Mouse (Mus musculus) heart, embryonic 14.5 days (tissue): ENCODE results near the gene Capn9. TPM values are rescaled to one million over a fixed set of nuclear protein-coding genes. Genes with fewer than 3 reads are reported as not detected.

ENCODE experiments used
- ATAC-seq: fragments of 200-750 bp; cut with Nextera tagmentation; 2 replicates; pipeline ENCODE4 v1.8.0; 2017; ENCODE audit warnings: low read depth, moderate TSS enrichment; ENCODE audit not compliant: insufficient number of reproducible peaks, insufficient read depth, low FRiP score
- H3K27ac ChIP-seq, 2 experiments: fragments of 200-500 bp in 1 of 2; fragments of 300-500 bp in 1 of 2; sonication (generic) in 1 of 2; replicated peaks in 1 of 2; 2 replicates each; pipeline ENCODE4 v1.5.1; 2012 to 2014; ENCODE audit warnings: low read depth in 2 of 2, low read length in 2 of 2, control low read depth in 1 of 2, mild to moderate bottlenecking in 1 of 2, mixed read lengths in 1 of 2; ENCODE audit not compliant: control insufficient read depth in 1 of 2, insufficient read depth in 1 of 2
- H3K27me3 ChIP-seq: fragments of 300-500 bp; sonication (generic); 2 replicates; pipeline ENCODE4 v1.6.1; 2014; ENCODE audit warnings: mild to moderate bottlenecking, low read length, control low read depth; ENCODE audit not compliant: control insufficient read depth, insufficient read depth
- H3K36me3 ChIP-seq: fragments of 300-500 bp; sonication (generic); 2 replicates; pipeline ENCODE4 v1.6.1; 2014; ENCODE audit warnings: mild to moderate bottlenecking, control low read depth, low read length, mixed read lengths; ENCODE audit not compliant: control insufficient read depth, insufficient read depth
- H3K4me1 ChIP-seq, 2 experiments: fragments of 200-500 bp in 1 of 2; fragments of 300-500 bp in 1 of 2; sonication (generic) in 1 of 2; 2 replicates each; pipeline ENCODE4 v1.6.1; 2012 to 2014; ENCODE audit warnings: low read length in 2 of 2, control low read depth in 1 of 2, mixed read lengths in 1 of 2; ENCODE audit not compliant: control insufficient read depth in 2 of 2, insufficient read depth in 2 of 2
- H3K4me2 ChIP-seq: fragments of 300-500 bp; sonication (generic); 2 replicates; pipeline ENCODE4 v1.6.1; 2014; ENCODE audit warnings: mild to moderate bottlenecking, low read length
- H3K4me3 ChIP-seq, 2 experiments: fragments of 200-500 bp in 1 of 2; fragments of 300-500 bp in 1 of 2; sonication (generic) in 1 of 2; 2 replicates each; pipeline ENCODE4 v1.5.1; 2012 to 2014; ENCODE audit warnings: low read length in 2 of 2, mild to moderate bottlenecking in 2 of 2, control low read depth in 1 of 2, low read depth in 1 of 2, moderate library complexity in 1 of 2; ENCODE audit not compliant: control insufficient read depth in 1 of 2, insufficient read depth in 1 of 2
- H3K9ac ChIP-seq: fragments of 300-500 bp; sonication (generic); 2 replicates; pipeline ENCODE4 v1.6.1; 2014; ENCODE audit warnings: mild to moderate bottlenecking, low read length
- H3K9me3 ChIP-seq: fragments of 300-500 bp; sonication (generic); 2 replicates; pipeline ENCODE4 v1.6.1; 2016; ENCODE audit warnings: low read length, control low read depth; ENCODE audit not compliant: control insufficient read depth
- WGBS: fragments of 180-500 bp; shearing (Covaris S2); extraction: QIAGEN DNeasy Blood & Tissue Kit; methylation state at CpG from one replicate; pipeline ENCODE4 v1.1.7; 2014; 5-methylcytosine and 5-hydroxymethylcytosine counted together
- polyA plus RNA-seq: library from polyadenylated mRNA; unstranded; fragments of >200 nt; fragmentation: Nextera tagmentation; extraction: Ambion mirVana; gene quantifications from 2 replicates; pipeline ENCODE4 v1.2.1, GENCODE M21; 2014

The Capn9 gene
- polyA plus RNA-seq: 0.14 and 0.22 TPM in 2 replicates

GRCm38 (mm10) chr8:124575811-124576210 lies at the start of gene Capn9:
Capn9 (plus strand) TSS chr8:124576111.
- 86% methylated on average over 8 of the region's 8 CpGs for WGBS
- ATAC-seq: no peak
- no peaks in the 10 kb centered on the region for H3K36me3 ChIP-seq
- H3K4me2 ChIP-seq: no peak within 1 kb of the TSS
- H3K4me3 ChIP-seq: no peak within 1 kb of the TSS
- H3K27ac ChIP-seq: no peak within 1 kb of the TSS
- no peaks in the 10 kb centered on the region for H3K9me3 ChIP-seq
- H3K27me3 ChIP-seq: no peaks in the 10 kb centered on the region
- H3K9ac ChIP-seq: no peak within 1 kb of the TSS
- H3K4me1 ChIP-seq: peaks cover 11 to 14% of the 10 kb centered on the region in 2 experiments

GRCm38 (mm10) chr8:124526261-124526660 lies 49.6 kb upstream of the Capn9 start:
- H3K4me2 ChIP-seq: no peak overlapping the region

GRCm38 (mm10) chr8:124530076-124530475 lies 45.8 kb upstream of the Capn9 start:
- Histone ChIP-seq H3K9me3 (no peaks in the 10 kb centered on the region), H3K4me2 (no peak overlapping the region), H3K27me3 (no peaks in the 10 kb centered on the region), H3K4me3 (no peak overlapping the region), H3K27ac (no peak overlapping the region), H3K9ac (no peak overlapping the region), H3K4me1 (peaks cover 2 to 5% of the 10 kb centered on the region in 2 experiments; a peak in 1 of 4 replicates), H3K36me3 (peaks cover 92% of the 10 kb centered on the region)
- peak; percentile 42; the same call in 1 of the 2 replicates for ATAC-seq
- WGBS: 72% methylated on average over 14 of the region's 14 CpGs

More at GRCm38 (mm10) chr8:124526261-124526660, 49.6 kb upstream of the Capn9 start:
- peaks cover 65% of the 10 kb centered on the region for H3K36me3 ChIP-seq
- no peak overlapping the region for H3K4me3 ChIP-seq
- H3K4me1 ChIP-seq: peaks cover 5 to 17% of the 10 kb centered on the region in 2 experiments; a peak in 3 of 4 replicates
- no peak overlapping the region for H3K9ac ChIP-seq
- H3K9me3 ChIP-seq: no peaks in the 10 kb centered on the region
- H3K27ac ChIP-seq: no peak overlapping the region
- WGBS: 94% methylated on average over 11 of the region's 11 CpGs
- H3K27me3 ChIP-seq: no peaks in the 10 kb centered on the region
- ATAC-seq: no peak

DNA sequence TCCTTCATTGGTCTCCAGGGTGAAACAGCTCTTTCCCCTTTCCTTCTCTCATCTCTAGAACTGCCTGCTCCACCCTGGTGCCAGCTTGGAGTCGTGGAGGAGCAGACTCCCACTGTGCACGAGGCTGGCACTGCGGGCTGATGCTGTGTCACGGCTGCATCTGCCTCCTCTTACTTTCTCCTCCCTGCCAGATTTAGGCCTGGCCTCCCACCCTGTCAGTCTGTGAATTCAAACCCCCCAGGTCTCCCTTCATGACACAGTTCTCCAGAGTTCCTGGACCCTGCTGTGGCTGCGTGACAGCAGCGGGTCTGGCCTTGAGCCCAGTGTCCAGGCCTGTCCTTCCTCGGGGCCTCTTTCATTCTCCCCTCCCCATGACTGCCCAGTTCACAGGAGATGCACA lies 45.4 kb upstream of the Capn9 start:
- WGBS: 64% methylated on average over 7 of the region's 7 CpGs
- no peak overlapping the region for H3K4me3 ChIP-seq
- H3K27me3 ChIP-seq: no peaks in the 10 kb centered on the region
- ATAC-seq: no peak
- H3K9ac ChIP-seq: no peak overlapping the region
- no peak overlapping the region for H3K4me2 ChIP-seq
- no peak overlapping the region for H3K27ac ChIP-seq
- H3K36me3 ChIP-seq: peaks cover 94% of the 10 kb centered on the region
- H3K9me3 ChIP-seq: no peaks in the 10 kb centered on the region
- peaks cover 2 to 5% of the 10 kb centered on the region in 2 experiments; a peak in 1 of 4 replicates for H3K4me1 ChIP-seq

DNA sequence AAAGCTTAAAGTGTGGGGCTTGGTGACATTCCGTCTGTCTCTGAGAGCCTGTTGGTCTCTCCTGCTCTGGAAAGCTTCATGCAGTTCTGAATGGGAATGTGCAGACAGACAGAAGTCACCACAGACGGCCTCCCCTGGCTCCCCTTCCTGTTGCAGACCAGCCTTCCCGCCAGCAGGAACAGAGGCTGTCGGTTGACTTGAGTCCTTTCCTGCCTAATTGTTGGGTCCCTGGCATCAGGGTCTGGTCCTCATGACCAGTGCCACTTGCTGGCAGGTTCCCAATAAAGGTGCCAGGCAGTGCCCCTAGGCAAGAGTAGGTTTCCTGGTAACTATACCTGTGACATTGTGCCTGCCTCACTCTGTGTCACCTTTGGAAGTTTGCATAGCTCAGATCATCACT lies 44.9 kb upstream of the Capn9 start:
- Histone ChIP-seq H3K9ac (no peak overlapping the region), H3K9me3 (no peaks in the 10 kb centered on the region), H3K4me2 (no peak overlapping the region), H3K4me3 (no peak overlapping the region), H3K36me3 (peaks cover 94% of the 10 kb centered on the region), H3K27ac (no peak overlapping the region), H3K27me3 (no peaks in the 10 kb centered on the region), H3K4me1 (peaks cover 2 to 5% of the 10 kb centered on the region in 2 experiments; a peak in 1 of 4 replicates)
- WGBS: 63% methylated on average over 4 of the region's 4 CpGs
- no peak for ATAC-seq

DNA sequence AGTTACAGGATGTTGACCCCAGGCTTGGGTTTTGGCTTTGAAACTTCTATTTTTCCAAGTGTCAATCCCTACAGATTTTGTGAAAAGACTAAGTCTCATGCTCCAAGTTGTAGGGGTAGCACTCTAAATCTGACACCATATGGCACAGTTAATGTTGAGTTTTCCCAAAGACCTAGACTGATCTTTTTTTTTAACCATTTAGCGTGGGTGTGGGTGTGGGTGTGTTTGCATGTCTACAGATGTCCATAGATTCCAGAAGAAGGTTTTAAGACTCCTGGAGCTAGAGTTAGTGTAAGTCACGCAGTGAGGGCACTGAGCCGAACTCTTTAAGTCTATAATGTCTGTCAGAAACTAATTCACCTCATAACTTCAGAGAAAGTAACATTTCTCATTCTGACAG lies 43.3 kb upstream of the Capn9 start:
- no peak for ATAC-seq
- no peak overlapping the region for H3K4me3 ChIP-seq
- H3K27me3 ChIP-seq: no peaks in the 10 kb centered on the region
- WGBS: 90% methylated on average over 3 of the region's 3 CpGs
- H3K36me3 ChIP-seq: peaks cover 90% of the 10 kb centered on the region
- H3K4me2 ChIP-seq: no peak overlapping the region
- H3K9me3 ChIP-seq: no peaks in the 10 kb centered on the region
- H3K27ac ChIP-seq: no peak overlapping the region
- peaks cover 2 to 5% of the 10 kb centered on the region in 2 experiments; a peak in 1 of 4 replicates for H3K4me1 ChIP-seq
- H3K9ac ChIP-seq: no peak overlapping the region

DNA sequence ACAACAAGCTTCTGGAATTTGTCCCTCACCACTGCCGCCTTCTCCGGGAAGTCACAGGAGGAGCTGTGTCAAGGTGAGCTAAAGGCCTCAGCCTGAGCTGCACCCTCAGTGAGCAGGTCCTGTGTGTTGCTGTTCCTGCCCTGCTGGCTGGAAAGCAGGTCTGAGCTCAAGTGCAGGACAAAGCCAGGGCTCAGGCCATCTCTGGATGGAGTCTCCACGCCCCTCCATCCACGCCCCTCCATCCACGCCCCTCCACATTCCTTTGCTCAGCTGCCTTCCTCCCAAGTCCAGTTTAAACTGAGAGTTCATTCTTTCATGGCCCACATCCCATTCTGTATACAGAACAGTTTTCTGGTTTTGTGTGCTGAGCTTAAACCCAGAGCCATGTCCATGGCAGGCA lies 40.5 kb upstream of the Capn9 start:
- 87% methylated on average over 5 of the region's 5 CpGs for WGBS
- H3K9me3 ChIP-seq: no peaks in the 10 kb centered on the region
- H3K36me3 ChIP-seq: peaks cover 91% of the 10 kb centered on the region
- no peaks in the 10 kb centered on the region for H3K27me3 ChIP-seq
- no peak for ATAC-seq
- no peak overlapping the region for H3K4me3 ChIP-seq
- H3K4me2 ChIP-seq: no peak overlapping the region
- H3K9ac ChIP-seq: no peak overlapping the region
- 0 out of 4 replicates have a peak, but pooled peaks cover 0 to under 1% of the 10 kb centered on the region in 2 experiments for H3K4me1 ChIP-seq
- no peak overlapping the region for H3K27ac ChIP-seq

GRCm38 (mm10) chr8:124540906-124541305 lies 35.0 kb upstream of the Capn9 start:
- no peak overlapping the region for H3K4me3 ChIP-seq
- H3K4me2 ChIP-seq: no peak overlapping the region
- no peak overlapping the region for H3K9ac ChIP-seq
- no peaks in the 10 kb centered on the region for H3K9me3 ChIP-seq
- H3K27ac ChIP-seq: no peak overlapping the region
- no peaks in the 10 kb centered on the region for H3K4me1 ChIP-seq
- 88% methylated on average over 12 of the region's 12 CpGs for WGBS
- no peak for ATAC-seq
- H3K27me3 ChIP-seq: no peaks in the 10 kb centered on the region
- peaks cover 95% of the 10 kb centered on the region for H3K36me3 ChIP-seq
